Mouse (Mus musculus): ENCODE measurements at regions not wholly inside any gene's neighbourhood (a gene's known extent, or its start where the extent isn't known, plus 50 kb on each side); places are given as distances from the start of the nearest gene placed in this dataset.

DNA sequence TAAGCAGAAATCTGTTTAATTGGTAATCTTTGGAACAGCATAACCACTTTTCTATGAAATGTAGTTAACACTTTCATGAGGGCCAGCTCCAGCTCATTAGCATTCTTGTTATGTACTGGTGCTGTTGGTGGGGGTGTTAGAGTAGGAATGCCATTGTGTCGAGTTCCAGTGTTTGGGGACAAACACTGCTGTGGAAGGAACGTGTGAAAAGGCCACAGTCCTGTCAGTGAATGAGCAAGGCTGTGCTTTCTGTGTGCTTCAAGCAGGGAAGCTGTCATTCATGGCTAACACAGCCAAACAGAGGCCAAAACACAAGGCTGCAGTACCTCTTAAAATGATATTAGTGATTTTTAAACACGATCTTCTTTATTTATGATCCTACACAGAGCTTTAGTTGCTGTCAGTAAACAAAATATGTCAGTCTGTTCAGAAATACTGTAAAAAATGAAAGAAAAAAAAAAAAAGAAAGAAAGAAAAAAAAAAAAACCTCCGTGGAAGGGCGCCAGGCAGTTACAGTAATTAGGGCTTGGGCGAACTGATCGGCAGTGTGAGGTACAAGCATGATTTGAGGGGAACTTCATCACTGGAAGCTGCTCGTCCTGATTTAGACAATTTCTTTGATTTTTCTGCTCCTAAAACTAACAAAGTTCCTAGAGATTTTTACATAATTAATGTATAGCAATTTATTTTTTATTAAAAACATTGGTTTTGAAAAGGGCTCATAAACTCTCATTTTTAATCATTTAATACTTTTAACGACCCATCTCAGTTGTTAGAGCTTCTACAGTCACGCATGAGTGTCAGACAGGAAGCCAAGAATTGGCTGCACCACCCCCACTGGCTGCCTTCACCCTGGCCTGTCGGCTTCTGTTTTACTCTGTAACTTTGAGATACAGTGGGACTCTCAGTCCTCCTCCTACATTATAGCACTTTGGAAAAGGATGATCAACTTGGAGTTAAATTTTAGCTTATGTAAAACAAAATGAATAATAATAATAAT is 80.8 kb upstream of the Dnajc24 start:
- DNase-seq (ENCODE audit: low spot score) = peak; percentile 73

DNA sequence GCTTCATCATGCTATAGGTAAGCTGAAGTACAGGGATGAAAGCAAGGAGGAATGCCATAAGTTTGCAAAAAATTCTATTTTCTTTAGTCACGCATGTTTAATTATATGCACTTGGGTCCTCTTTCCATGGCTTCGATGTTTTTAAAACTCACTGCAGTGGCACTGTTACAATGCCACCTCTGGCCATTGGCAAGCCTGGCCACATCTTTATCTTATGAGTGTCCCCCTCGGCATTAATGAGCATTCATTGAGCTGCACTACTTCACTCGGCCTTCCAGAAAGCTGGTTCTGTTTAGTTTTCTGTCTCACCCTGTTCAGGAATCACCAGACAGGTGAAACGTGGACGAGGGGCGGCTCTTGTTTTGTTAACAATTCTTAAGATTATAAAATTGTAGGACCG is 79.7 kb upstream of the Dnajc24 start:
- DNase-seq (ENCODE audit: low spot score) = no peak

DNA sequence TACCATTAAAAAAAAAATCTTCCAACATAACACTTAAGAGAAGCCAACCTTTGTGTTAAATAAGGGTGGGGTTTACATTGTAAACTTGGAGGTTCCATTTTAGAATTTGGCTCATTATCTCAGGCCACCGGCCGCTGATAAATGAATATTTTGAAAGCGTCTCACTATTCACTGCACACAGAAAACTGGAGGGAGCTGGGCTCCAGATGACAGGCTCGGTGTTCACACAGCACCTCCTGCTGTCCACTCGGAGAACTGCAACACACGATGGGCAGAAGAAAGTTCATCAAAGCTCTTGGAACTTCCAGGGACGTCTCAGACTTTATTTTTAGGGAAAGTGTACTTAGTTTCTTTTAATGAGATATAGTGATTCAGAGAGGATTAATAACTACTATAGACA is 78.6 kb upstream of the Dnajc24 start:
- peak; percentile 92 for DNase-seq (ENCODE audit: low spot score)

DNA sequence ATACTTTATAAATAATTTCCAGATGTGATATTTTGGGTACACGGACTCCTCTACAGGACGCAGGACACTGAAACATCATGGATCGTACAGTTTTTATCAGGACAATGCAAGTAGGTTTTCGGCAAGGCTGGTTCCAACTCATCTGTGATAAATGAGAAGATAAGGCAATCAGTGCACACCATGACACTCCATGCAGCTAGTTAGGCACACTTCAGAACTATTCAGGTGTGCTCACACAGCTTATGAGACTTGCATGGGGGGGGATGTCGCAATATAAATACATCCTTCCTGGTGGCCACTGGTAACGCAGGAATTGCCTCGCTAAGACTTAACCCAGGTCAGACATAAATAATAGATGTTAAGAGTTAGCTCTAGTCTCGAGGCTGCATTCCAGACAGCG is 77.3 kb upstream of the Dnajc24 start:
- DNase-seq (ENCODE audit: low spot score) = no peak

DNA sequence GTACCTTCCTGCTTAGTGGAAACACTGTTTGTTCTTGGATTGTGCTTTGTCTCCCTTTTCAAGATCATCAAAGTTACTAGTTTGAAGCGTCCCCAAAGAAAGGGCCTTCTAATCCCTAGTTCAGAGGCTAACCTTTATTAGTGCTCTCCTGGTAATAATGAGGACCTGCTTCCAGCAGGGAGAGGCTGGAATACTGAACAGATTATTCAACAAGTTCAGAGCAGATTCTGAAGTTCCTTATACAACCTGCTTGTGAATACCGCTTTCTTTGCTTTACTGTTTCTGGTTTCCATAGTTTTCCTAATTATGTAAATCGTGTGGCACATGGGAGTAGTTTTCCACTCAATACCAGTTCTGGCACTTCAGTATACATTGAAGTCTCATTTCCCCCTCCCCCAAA is 75.2 kb upstream of the Dnajc24 start:
- no peak for DNase-seq (ENCODE audit: low spot score)

DNA sequence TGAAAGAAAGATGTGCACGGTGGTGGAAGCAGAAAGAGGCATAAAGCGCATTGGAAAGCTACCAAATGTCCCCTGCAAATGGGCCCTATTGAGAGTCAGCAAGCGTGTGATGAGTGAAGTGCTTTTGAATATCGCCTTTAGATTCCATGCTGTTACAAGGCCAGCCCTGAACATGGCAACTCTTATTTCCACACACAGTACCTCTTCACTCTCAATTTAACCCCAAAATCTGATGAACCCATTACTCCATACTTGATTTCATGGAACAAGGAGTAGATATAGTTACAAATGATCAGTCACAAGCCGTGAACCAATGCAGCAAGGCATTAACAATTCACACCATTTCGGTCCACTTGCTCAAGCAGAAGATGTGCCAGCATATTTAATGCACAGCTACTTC is 71.1 kb upstream of the Dnajc24 start:
- DNase-seq (ENCODE audit: low spot score) = peak; percentile 52

DNA sequence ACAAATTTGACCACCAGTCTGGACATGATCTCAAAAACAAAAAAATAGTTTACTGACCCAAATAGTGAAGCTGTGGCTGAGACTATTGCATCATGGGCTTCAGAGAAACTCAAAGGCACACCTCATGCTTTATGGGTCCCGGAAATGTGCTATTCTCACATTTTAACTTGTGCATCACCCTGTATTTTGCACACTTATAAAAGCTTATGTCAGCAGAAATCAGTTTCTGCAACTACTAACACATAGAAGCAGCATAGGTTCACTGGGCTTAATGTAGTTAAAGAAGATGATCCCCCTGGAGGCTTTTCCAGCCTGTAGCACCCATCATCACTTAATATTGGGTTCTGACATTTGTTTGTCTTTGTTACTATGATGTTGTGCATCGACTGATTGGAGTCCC is 61.0 kb upstream of the Dnajc24 start:
- no peak for DNase-seq (ENCODE audit: low spot score)

All from embryo, embryonic 10 days (tissue).